Mouse (Mus musculus) heart, embryonic 13.5 days (tissue): Measurements from ENCODE around the gene Rbak. TPM values are rescaled to one million over a fixed set of nuclear protein-coding genes. Genes with fewer than 3 reads are reported as not detected.

ENCODE experiments used
- microRNA-seq: library from miRNA; unstranded; fragments of <30 nt; microRNA quantifications from one replicate; pipeline ENCODE4, GENCODE M21; 2016
- polyA plus RNA-seq: library from polyadenylated mRNA; unstranded; fragments of >200 nt; fragmentation: Nextera tagmentation; extraction: Ambion mirVana; gene quantifications from 2 replicates; pipeline ENCODE4 v1.2.1, GENCODE M21; 2015

Rbak gene
- polyA plus RNA-seq, 1 experiment from 2014 or later: 7.8 TPM

Small RNA genes lying within 50 kb of the gene (microRNA-seq; reads per million reads assigned to microRNA genes)
- gene Gm44405: not detected

Other genes starting within 250 kb of the Rbak start
- 135 and 155 TPM in 2 replicates for gene Fscn1, start 220.4 kb downstream of the Rbak start, polyA plus RNA-seq
- 24.6 and 25.1 TPM in 2 replicates for gene Rnf216, start 67.8 kb downstream of the Rbak start, polyA plus RNA-seq
- gene Olfr718-ps1, start 33.2 kb downstream of the Rbak start, polyA plus RNA-seq: not detected in 2 replicates
- not detected in 2 replicates for gene Spdye4b, start 242 bp upstream of the Rbak start, polyA plus RNA-seq
- gene Spdye4a, start 46.1 kb upstream of the Rbak start, polyA plus RNA-seq: not detected in 2 replicates
- 7.0 and 7.9 TPM in 2 replicates for gene Zfp12, start 54.4 kb upstream of the Rbak start, polyA plus RNA-seq
- 1.5 and 1.8 TPM in 2 replicates for gene Zfp316, start 89.2 kb upstream of the Rbak start, polyA plus RNA-seq
- 0.05 TPM in 1 of 2 replicates, not detected in the other for gene Zfp853, start 112.8 kb upstream of the Rbak start, polyA plus RNA-seq
- 22.6 and 22.7 TPM in 2 replicates for gene E130309D02Rik, start 134.6 kb upstream of the Rbak start, polyA plus RNA-seq
- gene Zdhhc4, start 148.5 kb upstream of the Rbak start, polyA plus RNA-seq: 50.5 and 57.1 TPM in 2 replicates
- gene Grid2ip, start 176.6 kb upstream of the Rbak start, polyA plus RNA-seq: 0.14 TPM in 1 of 2 replicates, not detected in the other
- 250 and 258 TPM in 2 replicates for gene Kdelr2, start 223.1 kb upstream of the Rbak start, polyA plus RNA-seq